Mouse (Mus musculus) forebrain, postnatal 0 days (tissue): Measurements from ENCODE around the gene Cacna1g. TPM values are rescaled to one million over a fixed set of nuclear protein-coding genes. Genes with fewer than 3 reads are reported as not detected.

Experiments used
- ATAC-seq: fragments of 200-750 bp; cut with Nextera tagmentation; 2 replicates; pipeline ENCODE4 v1.8.0; 2017; ENCODE audit warnings: mild to moderate bottlenecking, moderate library complexity
- DNase-seq: peaks from one replicate; pipeline ENCODE4 v3.0.0-alpha.2; 2015
- H3K27ac ChIP-seq: fragments of 300-500 bp; sonication (generic); 2 replicates; pipeline ENCODE4 v1.5.1; 2014; ENCODE audit warnings: low read depth, mild to moderate bottlenecking, antibody characterized with exemption, low read length, moderate library complexity, mixed read lengths
- H3K27me3 ChIP-seq: fragments of 300-500 bp; sonication (generic); 2 replicates; pipeline ENCODE4 v1.6.1; 2014; ENCODE audit warnings: mild to moderate bottlenecking, low read length, mixed read lengths; ENCODE audit not compliant: insufficient read depth
- H3K36me3 ChIP-seq: fragments of 300-500 bp; sonication (generic); 2 replicates; pipeline ENCODE4 v1.6.1; 2014; ENCODE audit warnings: mild to moderate bottlenecking, moderate library complexity; ENCODE audit not compliant: insufficient read depth
- H3K4me1 ChIP-seq: fragments of 300-500 bp; sonication (generic); 2 replicates; pipeline ENCODE4 v1.6.1; 2014; ENCODE audit warnings: antibody characterized with exemption; ENCODE audit not compliant: insufficient read depth
- H3K4me2 ChIP-seq: fragments of 300-500 bp; sonication (generic); 2 replicates; pipeline ENCODE4 v1.6.1; 2014; ENCODE audit warnings: low read depth, mild to moderate bottlenecking, moderate library complexity
- H3K4me3 ChIP-seq: fragments of 300-500 bp; sonication (generic); 2 replicates; pipeline ENCODE4 v1.5.1; 2014; ENCODE audit warnings: low read depth, low read length, mixed read lengths
- H3K9ac ChIP-seq: fragments of 300-500 bp; sonication (generic); 2 replicates; pipeline ENCODE4 v1.6.1; 2014; ENCODE audit warnings: mild to moderate bottlenecking
- H3K9me3 ChIP-seq: fragments of 300-500 bp; sonication (generic); 2 replicates; pipeline ENCODE4 v1.6.1; 2016; ENCODE audit warnings: low read length
- CTCF ChIP-seq: sonication (generic); IDR thresholded peaks from 2 replicates; pipeline ENCODE4 v1.5.1; 2016; ENCODE audit warnings: antibody characterized with exemption, control low read depth, low read depth
- WGBS: fragments of 180-500 bp; shearing (Covaris S2); extraction: QIAGEN DNeasy Blood & Tissue Kit; methylation state at CpG from one replicate; pipeline ENCODE4 v1.1.7; 2014; 5-methylcytosine and 5-hydroxymethylcytosine counted together
- polyA plus RNA-seq: library from polyadenylated mRNA; unstranded; fragments of >200 nt; fragmentation: Nextera tagmentation; extraction: Ambion mirVana; gene quantifications from 2 replicates; pipeline ENCODE4 v1.2.1, GENCODE M21; 2015
- total RNA-seq: library from RNA; depleted of rRNA; stranded (reverse); fragments of >200 nt; gene quantifications from 2 replicates; pipeline ENCODE4 v1.2.3, GENCODE M21; 2014

Cacna1g gene
- total and polyA plus RNA-seq, 2 experiments from 2014 or later, result 5.3 to 62.9 TPM

DNA sequence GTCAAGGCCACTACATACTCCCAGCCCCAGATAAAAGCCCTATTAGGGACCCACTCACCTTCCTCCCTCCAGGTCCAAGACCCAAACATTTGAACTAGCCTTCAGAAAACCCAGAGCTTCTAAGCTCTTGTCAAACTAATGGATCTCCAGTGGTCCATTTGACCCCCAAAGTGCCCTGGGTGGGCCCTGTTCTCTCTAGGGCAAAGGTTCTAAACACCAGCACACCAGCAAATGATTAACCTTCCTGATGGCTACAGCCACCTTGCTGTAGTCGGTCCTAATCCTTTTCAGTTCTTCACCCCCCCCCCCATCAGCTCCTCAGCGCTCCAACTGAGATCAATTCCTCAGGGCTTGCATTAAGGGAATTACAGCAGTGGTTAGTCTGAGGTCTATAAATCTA, 9.8 kb downstream of the Cacna1g start:
- H3K9ac ChIP-seq, result no peak overlapping the region
- ATAC-seq (no peak), DNase-seq (no peak)
- no peaks in the 10 kb centered on the region for H3K9me3 ChIP-seq
- H3K4me3 ChIP-seq, result no peak overlapping the region
- H3K27ac ChIP-seq, result no peak overlapping the region
- no peak for TF ChIP-seq CTCF
- peaks cover 10% of the 10 kb centered on the region for H3K36me3 ChIP-seq
- no peaks in the 10 kb centered on the region for H3K27me3 ChIP-seq
- no peak overlapping the region for H3K4me2 ChIP-seq
- WGBS, result 41% methylated on average over 2 of the region's 2 CpGs
- peaks cover 19% of the 10 kb centered on the region for H3K4me1 ChIP-seq

DNA sequence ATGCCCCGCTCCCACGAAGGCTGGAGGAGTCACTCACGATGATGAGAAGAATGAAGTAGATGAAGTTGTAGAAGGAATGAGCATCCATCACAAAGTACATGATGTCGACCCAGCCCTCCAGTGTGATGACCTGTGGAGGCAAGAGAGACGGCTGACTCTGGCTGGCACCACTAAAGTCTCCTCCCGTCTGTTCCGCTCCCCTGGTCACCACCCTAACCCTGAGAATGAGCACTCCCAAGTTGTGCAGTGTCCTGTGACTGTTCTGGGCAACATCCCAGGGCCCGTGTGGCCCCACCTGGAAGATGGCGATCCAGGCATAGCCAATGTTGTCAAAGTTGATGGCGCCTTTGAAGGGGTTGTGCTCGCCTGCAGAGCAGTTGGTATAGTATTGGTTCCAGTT, 12.1 kb downstream of the Cacna1g start:
- ATAC-seq (no peak), DNase-seq (no peak)
- no peak for TF ChIP-seq CTCF
- Histone ChIP-seq H3K9ac (no peak overlapping the region), H3K27me3 (no peaks in the 10 kb centered on the region), H3K27ac (no peak overlapping the region), H3K9me3 (no peaks in the 10 kb centered on the region), H3K4me2 (no peak overlapping the region), H3K4me3 (no peak overlapping the region), H3K4me1 (peaks cover 6% of the 10 kb centered on the region), H3K36me3 (peaks cover 21% of the 10 kb centered on the region)
- 94% methylated on average over 11 of the region's 11 CpGs for WGBS

DNA sequence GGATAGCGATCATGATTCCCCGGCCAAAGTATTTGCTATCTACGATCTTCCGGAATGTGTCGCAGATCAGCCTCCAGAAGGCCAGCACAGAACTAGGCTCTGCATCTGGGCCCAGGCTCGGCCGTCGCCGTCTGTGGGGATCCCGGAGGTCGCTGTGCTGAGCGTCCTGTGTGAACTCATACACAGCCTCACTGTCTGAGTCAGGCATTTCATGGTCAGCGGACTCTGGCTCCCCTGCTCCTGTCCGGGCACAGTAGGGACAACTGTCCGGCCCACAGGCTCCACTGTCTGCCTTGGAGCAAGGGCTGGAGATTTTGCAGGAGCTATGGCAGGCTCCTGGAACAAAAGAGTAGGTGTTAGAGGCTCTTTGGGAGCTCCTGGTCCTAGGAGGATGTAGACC, 17.0 kb downstream of the Cacna1g start:
- Histone ChIP-seq H3K4me1 (peaks cover 6% of the 10 kb centered on the region; the same call in 1 of the 2 replicates), H3K27ac (no peak overlapping the region)

DNA sequence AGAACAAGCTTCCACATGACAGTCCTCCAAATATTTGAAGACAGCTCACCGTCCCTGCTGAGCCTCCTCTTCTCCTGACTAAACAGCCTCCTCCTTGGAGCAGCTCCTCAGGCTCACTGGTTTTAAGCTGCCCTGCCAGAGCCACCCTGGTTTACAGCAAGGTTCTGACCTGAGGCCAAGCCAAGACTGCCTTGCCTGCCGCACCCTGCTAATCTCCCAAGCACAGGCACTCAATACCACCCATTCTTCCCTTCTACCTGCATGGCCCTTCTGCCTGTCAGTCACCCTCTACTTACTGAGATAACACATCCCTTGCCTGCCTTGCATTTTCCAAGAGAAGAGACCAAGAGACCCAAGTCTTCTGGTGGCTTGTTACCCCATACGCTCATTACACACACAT, 17.7 kb downstream of the Cacna1g start:
- no peaks in the 10 kb centered on the region for H3K27me3 ChIP-seq
- H3K4me1 ChIP-seq, result peaks cover 6% of the 10 kb centered on the region; the same call in 1 of the 2 replicates
- DNase-seq, result no peak
- no peak for TF ChIP-seq CTCF
- no peak overlapping the region for H3K4me3 ChIP-seq
- no peak overlapping the region for H3K27ac ChIP-seq
- no peaks in the 10 kb centered on the region for H3K9me3 ChIP-seq
- H3K9ac ChIP-seq, result no peak overlapping the region
- ATAC-seq, result no peak
- WGBS, result 68% methylated on average over 3 of the region's 3 CpGs
- no peak overlapping the region for H3K4me2 ChIP-seq
- peaks cover 15% of the 10 kb centered on the region for H3K36me3 ChIP-seq

More for the DNA sequence above, 17.0 kb downstream of the Cacna1g start:
- Histone ChIP-seq H3K4me3 (no peak overlapping the region), H3K4me2 (no peak overlapping the region), H3K27me3 (no peaks in the 10 kb centered on the region), H3K36me3 (peaks cover 16% of the 10 kb centered on the region), H3K9ac (no peak overlapping the region), H3K9me3 (no peaks in the 10 kb centered on the region)
- TF ChIP-seq CTCF, result no peak
- 89% methylated on average over 15 of the region's 15 CpGs for WGBS
- ATAC-seq (no peak), DNase-seq (no peak)

DNA sequence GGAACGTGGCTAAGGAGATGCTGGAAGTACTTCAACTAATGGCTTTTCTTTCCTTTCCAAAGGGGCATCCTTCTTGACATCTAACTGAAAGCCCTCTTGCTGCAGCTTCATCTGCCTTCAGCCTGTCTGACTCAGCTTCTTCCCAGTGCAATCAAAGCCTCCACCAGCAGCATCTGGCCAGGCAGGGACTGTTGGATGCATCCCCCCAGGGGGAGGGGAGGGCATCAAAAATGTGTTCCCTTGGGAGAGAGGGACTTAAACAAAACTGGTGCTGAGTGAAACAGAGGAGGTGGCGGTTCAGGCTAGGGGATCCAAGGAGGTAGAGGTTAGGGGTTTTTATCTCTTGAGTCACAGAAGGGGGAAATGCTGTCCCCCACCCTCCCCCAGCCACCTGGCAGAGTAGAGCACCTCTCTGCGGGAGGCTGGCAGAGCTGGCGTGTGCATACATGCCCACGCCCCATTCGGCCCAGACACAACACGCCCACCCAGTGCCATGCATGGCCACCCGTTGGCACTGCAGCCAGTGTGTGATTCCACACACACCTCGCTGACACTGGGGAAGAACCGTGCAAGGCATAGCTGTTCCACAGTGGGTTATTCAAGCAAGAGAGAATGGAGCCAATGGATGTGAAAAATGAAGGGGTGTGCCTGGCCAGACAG, 18.7 kb downstream of the Cacna1g start:
- 53% methylated on average over 10 of the region's 10 CpGs for WGBS
- Histone ChIP-seq H3K4me1 (peaks cover 6% of the 10 kb centered on the region; the same call in 1 of the 2 replicates), H3K9ac (no peak overlapping the region), H3K4me3 (no peak overlapping the region), H3K27ac (no peak overlapping the region), H3K9me3 (no peaks in the 10 kb centered on the region), H3K4me2 (no peak overlapping the region), H3K36me3 (peaks cover 15% of the 10 kb centered on the region), H3K27me3 (no peaks in the 10 kb centered on the region)
- ATAC-seq (peak; percentile 38; the same call in 1 of the 2 replicates), DNase-seq (no peak)
- TF ChIP-seq CTCF, result no peak

DNA sequence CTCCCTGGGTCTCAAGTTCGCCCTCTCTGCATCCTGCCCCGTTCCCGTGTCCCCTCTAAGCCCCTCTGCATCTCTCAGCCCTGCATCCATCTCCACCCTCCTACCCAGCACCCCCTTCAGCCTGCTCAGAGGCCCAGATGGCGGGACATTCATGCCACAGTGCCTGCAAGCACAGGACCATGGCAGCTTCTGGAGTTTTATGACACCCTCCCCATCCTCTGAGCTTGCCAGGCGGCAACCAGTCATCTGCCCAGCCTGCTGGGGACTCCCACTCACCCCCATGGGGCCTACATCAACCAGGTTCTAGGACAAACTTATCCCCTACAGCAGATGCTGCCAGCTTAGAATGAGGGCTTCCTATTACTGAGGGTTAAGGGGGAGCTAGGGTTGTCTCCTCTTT, 19.2 kb downstream of the Cacna1g start:
- no peak overlapping the region for H3K4me3 ChIP-seq
- ATAC-seq, result peak; percentile 53
- H3K27ac ChIP-seq, result no peak overlapping the region
- H3K27me3 ChIP-seq, result no peaks in the 10 kb centered on the region
- H3K4me2 ChIP-seq, result no peak overlapping the region
- H3K9me3 ChIP-seq, result no peaks in the 10 kb centered on the region
- TF ChIP-seq CTCF, result no peak
- DNase-seq, result no peak
- peaks cover 15% of the 10 kb centered on the region for H3K36me3 ChIP-seq
- H3K9ac ChIP-seq, result no peak overlapping the region
- WGBS, result 72% methylated on average over 5 of the region's 5 CpGs
- peaks cover 6% of the 10 kb centered on the region; the same call in 1 of the 2 replicates for H3K4me1 ChIP-seq

DNA sequence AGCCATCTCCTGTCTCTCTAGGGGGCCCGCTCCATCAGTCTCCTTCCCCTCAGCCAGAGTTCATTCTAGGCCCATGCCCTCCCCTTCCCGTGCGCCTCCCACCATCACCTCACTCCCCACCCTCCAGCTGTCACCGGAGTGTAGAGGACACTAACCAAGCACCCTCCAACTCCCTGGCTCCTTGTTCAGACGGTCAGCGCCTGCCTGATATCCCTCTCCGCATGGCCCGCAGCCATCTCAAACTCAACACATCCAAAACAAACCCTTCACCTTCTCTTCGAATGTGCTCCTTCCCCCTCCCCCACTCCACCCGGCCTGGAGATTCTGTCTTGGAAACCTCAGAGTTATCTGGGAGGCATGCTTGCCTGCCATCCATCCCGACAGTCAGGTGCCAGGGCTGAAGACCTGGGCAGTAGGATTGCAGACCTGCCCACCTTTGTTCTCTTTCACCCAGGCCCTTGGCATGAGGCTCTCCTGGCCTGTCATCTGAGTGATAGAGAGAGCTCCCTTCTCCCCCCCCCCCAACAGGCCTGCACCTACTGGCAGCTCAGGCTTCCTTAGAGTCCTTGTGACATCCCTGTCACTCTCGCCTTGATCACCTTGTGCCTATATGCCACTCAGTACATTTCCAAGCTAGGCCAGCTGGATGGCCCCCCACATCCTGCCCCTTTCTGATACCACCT, 22.8 kb downstream of the Cacna1g start:
- Histone ChIP-seq H3K27ac (no peak overlapping the region), H3K9me3 (no peaks in the 10 kb centered on the region), H3K4me1 (peaks cover 6% of the 10 kb centered on the region; the same call in 1 of the 2 replicates), H3K36me3 (no peaks in the 10 kb centered on the region), H3K9ac (no peak overlapping the region), H3K4me3 (no peak overlapping the region), H3K4me2 (no peak overlapping the region), H3K27me3 (no peaks in the 10 kb centered on the region)
- no peak for TF ChIP-seq CTCF
- ATAC-seq (no peak), DNase-seq (no peak)
- 70% methylated on average over 12 of the region's 12 CpGs for WGBS
